Mouse (Mus musculus): ENCODE measurements at regions not wholly inside any gene's neighbourhood (a gene's known extent, or its start where the extent isn't known, plus 50 kb on each side); places are given as distances from the start of the nearest gene placed in this dataset.

- DNase-seq: no peak
Measured at GRCm38 (mm10) chr8:6388651-6389050, 1283.5 kb upstream of the Slc10a2 start.

GRCm38 (mm10) chr8:6374712-6375111 lies 1269.6 kb upstream of the Slc10a2 start:
- no peak for DNase-seq

- DNase-seq: no peak
Measured at GRCm38 (mm10) chr8:6361403-6361942, 1256.3 kb upstream of the Slc10a2 start.

DNA sequence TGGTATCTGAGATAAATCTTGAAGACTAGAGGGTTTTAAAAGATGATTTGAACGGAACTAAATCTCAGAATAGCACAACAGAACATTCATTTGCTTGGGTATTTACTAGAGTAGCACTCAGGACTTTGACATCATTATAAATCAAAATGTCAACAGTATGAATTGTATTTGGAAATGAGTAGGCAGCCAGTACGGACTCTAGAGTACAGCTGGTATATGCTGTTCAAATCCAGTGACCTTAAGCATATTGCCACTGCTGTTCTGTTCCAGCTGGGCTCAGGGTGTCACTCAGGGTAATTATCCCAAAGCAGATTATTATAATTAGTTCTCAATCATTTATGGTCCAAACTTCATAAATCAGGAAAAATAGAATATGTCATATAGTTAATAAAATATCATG lies 1252.7 kb upstream of the Slc10a2 start:
- DNase-seq: no peak

- DNase-seq: no peak
Measured at GRCm38 (mm10) chr8:6350460-6350859, 1245.3 kb upstream of the Slc10a2 start.

- DNase-seq: no peak
Measured at GRCm38 (mm10) chr8:6350052-6350451, 1244.9 kb upstream of the Slc10a2 start.

DNA sequence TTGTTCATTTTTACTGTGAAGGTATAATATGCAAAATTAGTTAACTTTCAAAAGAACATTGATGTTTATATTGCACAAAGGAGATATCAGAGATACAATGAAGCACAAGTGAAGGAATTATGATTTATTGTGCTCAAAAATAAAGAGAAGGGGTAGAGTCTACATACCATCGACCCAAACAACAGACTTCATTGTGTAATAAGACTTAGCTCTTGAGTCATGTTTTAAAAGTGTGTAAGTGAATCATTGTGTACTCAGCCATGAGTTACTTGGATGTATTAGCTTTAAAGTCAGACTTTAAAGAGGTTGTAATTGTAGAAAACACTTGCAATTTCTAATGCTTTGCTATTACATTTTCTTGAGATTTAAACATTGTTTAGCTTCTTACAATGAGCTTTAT lies 1240.6 kb upstream of the Slc10a2 start:
- DNase-seq: no peak

- DNase-seq: no peak
Measured at GRCm38 (mm10) chr8:6340158-6340855, 1235.2 kb upstream of the Slc10a2 start.

DNA sequence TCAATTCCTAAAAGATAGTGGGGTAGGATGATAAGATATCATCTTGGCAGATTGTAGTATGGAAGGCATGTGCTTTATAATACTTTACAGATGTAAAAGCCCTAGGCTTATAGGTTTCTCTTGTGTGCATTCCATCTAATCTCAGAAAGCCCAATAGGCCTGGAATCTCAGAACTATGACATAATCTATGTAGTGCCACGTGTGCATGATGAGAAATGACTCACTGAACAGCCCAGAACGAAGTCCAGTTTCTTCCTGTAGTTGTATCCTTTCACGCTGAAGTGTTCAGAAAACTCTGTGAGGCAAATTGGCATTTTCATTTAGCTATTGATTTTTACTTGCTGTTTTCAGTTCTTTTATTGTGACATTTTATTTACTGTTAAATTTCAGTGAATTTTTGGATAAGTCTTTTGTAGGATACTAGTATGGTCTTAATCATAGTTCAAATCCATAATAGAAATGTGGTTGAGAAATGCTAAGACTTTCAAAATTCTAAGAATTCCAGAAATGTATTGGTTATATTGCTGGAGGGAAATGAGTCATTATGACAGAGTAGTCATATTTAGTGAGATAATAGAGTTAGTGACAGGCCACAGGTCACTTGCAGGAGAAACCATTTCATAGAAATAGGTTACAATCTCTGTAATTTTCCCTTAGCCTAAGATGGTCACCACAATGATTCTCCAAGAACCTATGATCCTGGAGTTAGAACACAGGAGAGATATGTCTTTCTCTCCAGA lies 1229.3 kb upstream of the Slc10a2 start:
- DNase-seq: no peak

GRCm38 (mm10) chr8:6321346-6321745 lies 1216.2 kb upstream of the Slc10a2 start:
- DNase-seq: peak in 1 of 2 experiments; percentile 8

- peak in 1 of 2 experiments; percentile 42 for DNase-seq
Measured at GRCm38 (mm10) chr8:6315162-6315845, 1210.2 kb upstream of the Slc10a2 start.

GRCm38 (mm10) chr8:6288889-6289288 lies 1183.7 kb upstream of the Slc10a2 start:
- peak; percentile 46 to 72 for DNase-seq

- DNase-seq: no peak
Measured at GRCm38 (mm10) chr8:6279903-6280302, 1174.8 kb upstream of the Slc10a2 start.
